Mouse (Mus musculus): Measurements from ENCODE around the gene Prdm11. TPM values are rescaled to one million over a fixed set of nuclear protein-coding genes. Genes with fewer than 3 reads are reported as not detected.

Gene Prdm11
- polyA plus RNA-seq, 1 experiment from 2014 or later, result 4.4 TPM

GRCm38 (mm10) chr2:92987108-92987618, 58.8 kb downstream of the Prdm11 start:
- Histone ChIP-seq H3K9ac (no peak overlapping the region), H3K4me2 (no peak overlapping the region), H3K36me3 (ENCODE audit: insufficient read depth) (peaks cover 49% of the 10 kb centered on the region), H3K4me3 (ENCODE audit: low read depth, low read length) (no peak overlapping the region), H3K27ac (ENCODE audit: low read depth) (peak overlapping the region; percentile 65), H3K9me3 (ENCODE audit: low read depth, low read length) (no peaks in the 10 kb centered on the region), H3K4me1 (ENCODE audit: insufficient read depth) (peaks cover 3% of the 10 kb centered on the region; the same call in 1 of the 2 replicates), H3K27me3 (ENCODE audit: insufficient read depth, low read length) (no peaks in the 10 kb centered on the region)
- peak; percentile 34 for DNase-seq
- ATAC-seq (ENCODE audit: insufficient read depth), result no peak
- 83% methylated on average over 7 of the region's 7 CpGs for WGBS
- peak; percentile 38; the same call in 1 of the 2 replicates for TF ChIP-seq CTCF (IDR thresholded peaks at IDR 0.05; ENCODE audit: low read depth)

DNA sequence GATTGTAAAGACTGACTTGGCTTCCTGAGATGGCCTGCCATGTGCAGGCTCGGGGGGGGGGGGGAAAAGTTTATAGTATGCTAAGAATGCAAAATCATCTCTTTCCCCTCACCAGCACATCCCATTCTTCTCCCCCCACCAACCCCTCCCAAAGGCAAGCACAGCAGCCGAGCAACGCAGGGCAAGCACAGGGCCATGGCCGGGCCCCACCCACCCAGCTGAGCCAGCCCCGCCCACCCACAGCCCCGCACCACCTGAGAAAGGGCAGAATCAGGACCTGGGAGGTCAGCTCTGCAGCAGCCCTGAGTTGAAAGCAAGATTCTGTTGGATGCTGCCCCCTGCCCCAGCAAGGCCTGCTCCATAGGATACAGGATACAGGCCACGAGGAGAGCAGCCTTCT, 60.4 kb downstream of the Prdm11 start:
- Histone ChIP-seq H3K4me1 (ENCODE audit: insufficient read depth) (peaks cover 3% of the 10 kb centered on the region; the same call in 1 of the 2 replicates), H3K36me3 (ENCODE audit: insufficient read depth) (peaks cover 40% of the 10 kb centered on the region; the same call in 1 of the 2 replicates), H3K9ac (no peak overlapping the region), H3K9me3 (ENCODE audit: low read depth, low read length) (no peaks in the 10 kb centered on the region), H3K4me2 (no peak overlapping the region), H3K4me3 (ENCODE audit: low read depth, low read length) (no peak overlapping the region), H3K27ac (ENCODE audit: low read depth) (no peak overlapping the region), H3K27me3 (ENCODE audit: insufficient read depth, low read length) (no peaks in the 10 kb centered on the region)
- ATAC-seq (ENCODE audit: insufficient read depth) (no peak), DNase-seq (no peak)
- no peak for TF ChIP-seq CTCF (IDR thresholded peaks at IDR 0.05; ENCODE audit: low read depth)
- 51% methylated on average over 7 of the region's 7 CpGs for WGBS

DNA sequence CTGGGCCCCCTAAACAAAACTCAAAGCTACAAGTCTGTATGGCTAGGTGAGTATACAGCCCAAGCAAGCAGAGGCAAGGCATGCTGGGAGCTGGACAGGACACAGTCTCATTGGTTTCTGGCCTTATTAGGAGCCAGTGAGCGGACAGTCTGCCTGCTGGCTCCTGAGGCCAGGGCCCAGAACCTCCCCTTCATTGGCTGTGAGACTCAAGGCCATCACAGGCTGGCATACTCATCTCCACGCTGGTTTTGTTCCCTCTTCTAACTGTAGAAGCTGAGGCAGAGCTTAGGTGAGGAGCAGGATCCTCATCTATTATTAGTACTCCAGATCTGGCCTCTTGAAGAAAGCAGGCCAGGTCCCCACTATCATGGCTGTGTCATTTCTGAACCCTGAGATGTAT, 60.8 kb downstream of the Prdm11 start:
- WGBS, result 67% methylated on average over 2 of the region's 2 CpGs
- DNase-seq, result no peak
- Histone ChIP-seq H3K9ac (no peak overlapping the region), H3K4me3 (ENCODE audit: low read depth, low read length) (no peak overlapping the region), H3K4me2 (no peak overlapping the region), H3K4me1 (ENCODE audit: insufficient read depth) (peaks cover 3% of the 10 kb centered on the region; the same call in 1 of the 2 replicates), H3K27ac (ENCODE audit: low read depth) (no peak overlapping the region), H3K36me3 (ENCODE audit: insufficient read depth) (peaks cover 42% of the 10 kb centered on the region; the same call in 1 of the 2 replicates), H3K27me3 (ENCODE audit: insufficient read depth, low read length) (no peaks in the 10 kb centered on the region), H3K9me3 (ENCODE audit: low read depth, low read length) (no peaks in the 10 kb centered on the region)
- no peak for ATAC-seq (ENCODE audit: insufficient read depth)
- TF ChIP-seq CTCF (IDR thresholded peaks at IDR 0.05; ENCODE audit: low read depth), result no peak

- Histone ChIP-seq H3K4me3 (ENCODE audit: low read depth, low read length) (no peak overlapping the region), H3K9me3 (ENCODE audit: low read depth, low read length) (no peaks in the 10 kb centered on the region), H3K27me3 (ENCODE audit: insufficient read depth, low read length) (no peaks in the 10 kb centered on the region), H3K4me1 (ENCODE audit: insufficient read depth) (peaks cover 3% of the 10 kb centered on the region; the same call in 1 of the 2 replicates), H3K27ac (ENCODE audit: low read depth) (no peak overlapping the region), H3K9ac (no peak overlapping the region), H3K4me2 (no peak overlapping the region), H3K36me3 (ENCODE audit: insufficient read depth) (peaks cover 43% of the 10 kb centered on the region; the same call in 1 of the 2 replicates)
- no peak for DNase-seq
- no peak for TF ChIP-seq CTCF (IDR thresholded peaks at IDR 0.05; ENCODE audit: low read depth)
- 75% methylated on average over 7 of the region's 7 CpGs for WGBS
- no peak for ATAC-seq (ENCODE audit: insufficient read depth)
These were observed 61.5 kb downstream of the Prdm11 start for GRCm38 (mm10) chr2:92984321-92985108.

GRCm38 (mm10) chr2:92983273-92983620, 62.7 kb downstream of the Prdm11 start:
- TF ChIP-seq CTCF (IDR thresholded peaks at IDR 0.05; ENCODE audit: low read depth), result no peak
- no peaks in the 10 kb centered on the region for H3K9me3 ChIP-seq (ENCODE audit: low read depth, low read length)
- H3K4me2 ChIP-seq, result no peak overlapping the region
- 69% methylated on average over 4 of the region's 4 CpGs for WGBS
- no peaks in the 10 kb centered on the region for H3K27me3 ChIP-seq (ENCODE audit: insufficient read depth, low read length)
- H3K27ac ChIP-seq (ENCODE audit: low read depth), result no peak overlapping the region
- no peak for DNase-seq
- no peak overlapping the region for H3K4me3 ChIP-seq (ENCODE audit: low read depth, low read length)
- H3K9ac ChIP-seq, result no peak overlapping the region
- no peak for ATAC-seq (ENCODE audit: insufficient read depth)
- peaks cover 35% of the 10 kb centered on the region; the same call in 1 of the 2 replicates for H3K36me3 ChIP-seq (ENCODE audit: insufficient read depth)
- H3K4me1 ChIP-seq (ENCODE audit: insufficient read depth), result no peaks in the 10 kb centered on the region

GRCm38 (mm10) chr2:92982591-92983272, 63.2 kb downstream of the Prdm11 start:
- WGBS, result 44% methylated on average over 8 of the region's 8 CpGs
- DNase-seq (peak; percentile 70), ATAC-seq (ENCODE audit: insufficient read depth) (no peak)
- Histone ChIP-seq H3K4me1 (ENCODE audit: insufficient read depth) (no peaks in the 10 kb centered on the region), H3K27ac (ENCODE audit: low read depth) (no peak overlapping the region), H3K4me2 (no peak overlapping the region), H3K9me3 (ENCODE audit: low read depth, low read length) (no peaks in the 10 kb centered on the region), H3K36me3 (ENCODE audit: insufficient read depth) (peaks cover 35% of the 10 kb centered on the region; the same call in 1 of the 2 replicates), H3K9ac (no peak overlapping the region), H3K27me3 (ENCODE audit: insufficient read depth, low read length) (no peaks in the 10 kb centered on the region), H3K4me3 (ENCODE audit: low read depth, low read length) (no peak overlapping the region)
- peak; percentile 46 for TF ChIP-seq CTCF (IDR thresholded peaks at IDR 0.05; ENCODE audit: low read depth)

- ATAC-seq (ENCODE audit: insufficient read depth), result no peak
- DNase-seq, result no peak
- Histone ChIP-seq H3K4me3 (ENCODE audit: low read depth, low read length) (no peak overlapping the region), H3K36me3 (ENCODE audit: insufficient read depth) (peaks cover 24% of the 10 kb centered on the region; the same call in 1 of the 2 replicates), H3K4me2 (no peak overlapping the region), H3K9me3 (ENCODE audit: low read depth, low read length) (no peaks in the 10 kb centered on the region), H3K27me3 (ENCODE audit: insufficient read depth, low read length) (no peaks in the 10 kb centered on the region), H3K27ac (ENCODE audit: low read depth) (no peak overlapping the region), H3K4me1 (ENCODE audit: insufficient read depth) (no peaks in the 10 kb centered on the region), H3K9ac (no peak overlapping the region)
- no peak for TF ChIP-seq CTCF (IDR thresholded peaks at IDR 0.05; ENCODE audit: low read depth)
- 88% methylated on average over 10 of the region's 10 CpGs for WGBS
These were observed 65.8 kb downstream of the Prdm11 start for GRCm38 (mm10) chr2:92980165-92980564.

Data from lung, embryonic 14.5 days (tissue).